Mouse (Mus musculus): ENCODE results near the gene Nup160.

Gene Nup160

GRCm38 (mm10) chr2:90677007-90677406 lies at the start of gene Nup160:
TSS of gene Nup160 (plus strand) at chr2:90677215.
- no peak for DNase-seq

GRCm38 (mm10) chr2:90628261-90628660 lies 48.8 kb upstream of the Nup160 start:
- no peak for DNase-seq

GRCm38 (mm10) chr2:90629552-90629951 lies 47.5 kb upstream of the Nup160 start:
- DNase-seq: no peak

- no peak for DNase-seq
Observed at GRCm38 (mm10) chr2:90631938-90632733, 44.9 kb upstream of the Nup160 start.

- DNase-seq: no peak
Observed at GRCm38 (mm10) chr2:90634671-90635070, 42.3 kb upstream of the Nup160 start.

- peak; percentile 70 for DNase-seq
Observed at GRCm38 (mm10) chr2:90635085-90635723, 41.8 kb upstream of the Nup160 start.

- DNase-seq: no peak
Observed at GRCm38 (mm10) chr2:90636853-90637252, 40.2 kb upstream of the Nup160 start.

GRCm38 (mm10) chr2:90638986-90639746 lies 37.8 kb upstream of the Nup160 start:
- DNase-seq: no peak

- no peak for DNase-seq
Observed at GRCm38 (mm10) chr2:90639747-90640699, 37.0 kb upstream of the Nup160 start.

GRCm38 (mm10) chr2:90641007-90641709 lies 35.9 kb upstream of the Nup160 start:
- DNase-seq: no peak

GRCm38 (mm10) chr2:90641710-90642039 lies 35.3 kb upstream of the Nup160 start:
- no peak for DNase-seq

- DNase-seq: peak; percentile 41
Observed at GRCm38 (mm10) chr2:90647084-90647483, 29.9 kb upstream of the Nup160 start.

- DNase-seq: no peak
Observed at GRCm38 (mm10) chr2:90649405-90649804, 27.6 kb upstream of the Nup160 start.

- no peak for DNase-seq
Observed at GRCm38 (mm10) chr2:90649965-90650364, 27.1 kb upstream of the Nup160 start.

GRCm38 (mm10) chr2:90652101-90652500 lies 24.9 kb upstream of the Nup160 start:
- peak; percentile 45 for DNase-seq

- DNase-seq: no peak
Observed at GRCm38 (mm10) chr2:90652993-90653392, 24.0 kb upstream of the Nup160 start.

GRCm38 (mm10) chr2:90655449-90655848 lies 21.6 kb upstream of the Nup160 start:
- no peak for DNase-seq

GRCm38 (mm10) chr2:90658613-90659012 lies 18.4 kb upstream of the Nup160 start:
- DNase-seq: no peak

GRCm38 (mm10) chr2:90659016-90659415 lies 18.0 kb upstream of the Nup160 start:
- DNase-seq: no peak

GRCm38 (mm10) chr2:90659639-90660038 lies 17.4 kb upstream of the Nup160 start:
- DNase-seq: no peak

- DNase-seq: no peak
Observed at GRCm38 (mm10) chr2:90660947-90661346, 16.1 kb upstream of the Nup160 start.

GRCm38 (mm10) chr2:90661426-90661825 lies 15.6 kb upstream of the Nup160 start:
- DNase-seq: peak; percentile 58

Measured in lung, postnatal 10 days (tissue).